Mouse (Mus musculus) fibroblast of lung, adult 2 months (primary cell): ENCODE measurements around the gene Slc9c1.

Experiments
- DNase-seq: peaks from one replicate; pipeline ENCODE4 v3.0.0-alpha.2; 2011; ENCODE audit warnings: low read depth

Gene Slc9c1

GRCm38 (mm10) chr16:45625342-45625741, 90.2 kb downstream of the Slc9c1 start:
- no peak for DNase-seq

DNA sequence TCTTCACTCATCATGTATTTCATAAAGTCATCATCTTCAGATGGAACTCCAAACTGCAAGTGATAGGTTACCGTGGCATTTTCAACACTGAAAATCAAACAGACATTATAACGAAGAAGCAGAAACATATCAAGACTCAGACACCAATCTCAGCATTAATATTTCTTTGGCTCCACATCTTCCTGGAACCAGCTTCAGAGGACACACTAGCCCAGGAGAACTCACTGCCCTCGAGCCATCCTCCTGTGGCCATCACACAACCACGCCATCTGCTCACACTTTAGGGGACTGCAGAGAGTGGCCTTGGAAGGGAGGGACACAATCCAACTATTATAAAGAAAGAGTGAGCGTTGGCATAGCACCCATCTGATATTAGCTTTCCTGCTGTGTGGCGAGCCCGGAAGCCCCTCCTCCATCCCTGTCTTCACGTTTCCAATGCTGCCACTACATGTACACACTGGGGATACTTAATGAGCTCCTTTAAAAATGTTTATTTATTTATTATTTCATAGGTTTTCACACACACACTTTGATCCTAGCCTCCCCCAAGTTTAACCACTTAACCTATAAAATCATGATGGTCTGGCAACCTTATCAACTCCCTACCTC, 94.5 kb downstream of the Slc9c1 start:
- DNase-seq: no peak

- DNase-seq: no peak
These were observed 95.3 kb downstream of the Slc9c1 start for GRCm38 (mm10) chr16:45630347-45630960.

GRCm38 (mm10) chr16:45632420-45632819, 97.3 kb downstream of the Slc9c1 start:
- DNase-seq: no peak

DNA sequence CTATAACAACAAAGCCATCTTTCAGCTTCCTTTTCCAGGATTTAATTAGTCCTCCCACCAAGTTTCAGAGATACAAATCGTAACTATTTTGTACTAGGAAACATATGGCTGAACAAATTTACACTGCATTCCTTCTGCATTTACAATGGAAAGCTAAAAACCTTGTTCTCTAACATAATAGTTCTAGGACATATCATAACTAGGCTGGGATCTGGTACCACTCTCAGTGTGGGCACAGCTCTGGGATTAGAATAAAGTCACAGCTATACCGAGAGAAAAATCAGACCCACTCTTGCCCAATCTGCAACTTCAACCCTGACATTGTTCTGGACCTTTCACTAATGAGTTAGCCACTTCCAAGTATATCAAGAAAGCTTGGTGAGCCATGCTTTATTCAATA, 100.7 kb downstream of the Slc9c1 start:
- DNase-seq: no peak

DNA sequence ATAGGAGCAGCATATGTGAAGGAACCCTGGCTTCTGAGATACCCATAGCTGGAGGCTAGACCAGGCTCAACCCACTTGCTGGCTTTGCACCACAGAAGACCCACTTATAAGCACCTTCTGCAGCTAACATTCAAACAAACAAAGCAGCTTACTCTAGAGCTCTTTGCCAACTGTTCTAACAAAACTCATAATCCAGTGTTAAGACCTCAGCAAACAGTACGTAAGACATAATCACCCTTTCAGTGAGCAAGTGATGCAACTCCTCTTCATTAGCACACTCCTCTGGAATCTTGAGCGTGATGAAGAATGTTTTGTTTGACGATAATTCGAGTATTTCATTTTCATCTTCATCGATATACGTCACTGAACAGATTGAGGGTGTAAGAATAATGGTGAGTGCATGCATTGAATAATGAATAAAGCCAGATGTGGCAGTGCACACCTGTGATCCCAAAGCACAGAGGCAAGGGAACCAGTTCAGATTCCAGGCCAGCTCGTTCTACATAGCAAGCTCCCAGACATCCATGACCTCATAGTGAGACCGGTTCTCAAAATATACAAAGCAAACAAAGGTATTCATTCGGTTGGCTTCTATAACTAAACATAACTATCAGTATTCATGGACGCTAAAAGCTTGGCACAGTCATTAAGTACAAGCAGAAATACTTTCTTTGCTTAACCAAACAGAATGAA, 105.1 kb downstream of the Slc9c1 start:
- no peak for DNase-seq

- DNase-seq: no peak
These were observed 106.2 kb downstream of the Slc9c1 start for GRCm38 (mm10) chr16:45641301-45641700.

DNA sequence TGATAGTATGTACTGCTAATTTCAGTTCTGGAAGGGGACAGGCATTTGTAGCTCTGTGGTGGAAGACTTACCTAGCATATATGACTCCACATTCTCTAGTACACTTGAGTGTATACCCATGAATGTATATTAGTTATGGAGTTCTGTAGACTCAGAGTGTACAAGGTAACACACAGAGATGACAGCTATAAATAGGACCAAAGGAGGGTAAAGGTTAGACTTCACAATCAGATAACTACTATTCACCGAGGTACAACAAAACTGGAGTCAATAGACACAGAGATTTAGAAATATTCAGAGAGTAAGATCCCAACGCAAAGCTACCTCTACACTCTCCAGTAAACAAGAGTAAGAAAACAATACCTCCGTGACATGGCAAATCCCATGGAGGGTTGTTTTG, 108.8 kb downstream of the Slc9c1 start:
- no peak for DNase-seq

DNA sequence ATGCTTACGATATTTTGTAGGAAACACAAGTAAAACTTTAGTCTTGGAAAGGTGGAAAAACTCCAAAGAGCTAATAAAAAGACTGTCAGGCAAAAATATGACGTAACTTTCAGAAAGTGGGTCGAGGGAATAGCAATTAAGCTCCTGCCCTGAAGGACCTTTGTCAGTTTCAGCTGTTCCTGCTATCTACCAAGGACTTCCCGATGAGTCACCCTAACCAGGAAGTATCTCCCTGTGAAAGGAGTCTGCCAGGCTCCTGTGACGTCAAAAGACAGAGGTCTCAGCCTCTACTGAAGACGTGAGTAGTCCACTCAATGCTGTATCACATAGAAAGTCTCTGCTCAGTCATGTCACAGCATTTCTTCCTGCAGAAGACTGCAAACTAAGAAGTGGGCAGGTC, 109.3 kb downstream of the Slc9c1 start:
- no peak for DNase-seq

GRCm38 (mm10) chr16:45651497-45651896, 116.4 kb downstream of the Slc9c1 start:
- no peak for DNase-seq

GRCm38 (mm10) chr16:45653009-45653933, 118.2 kb downstream of the Slc9c1 start:
- no peak for DNase-seq

GRCm38 (mm10) chr16:45653934-45654332, 118.8 kb downstream of the Slc9c1 start, which contains the start of gene BC016579:
Gene BC016579 (minus strand): TSS chr16:45654068.
- no peak for DNase-seq

GRCm38 (mm10) chr16:45654465-45654864, 119.4 kb downstream of the Slc9c1 start:
- DNase-seq: no peak
